Mouse (Mus musculus) neural tube, embryonic 15.5 days (tissue): ENCODE data around the gene Aldh18a1. TPM values are rescaled to one million over a fixed set of nuclear protein-coding genes. Genes with fewer than 3 reads are reported as not detected.
A peak's percentile ranks its signal among the peaks of the same experiment; 100 is the strongest.
"Not testable (repeated sequence)": the region's sequence is repeated elsewhere in the genome, so short reads cannot be mapped to it uniquely, and the experiment has no call there.

Experiments used
- ATAC-seq: fragments of 200-750 bp; cut with Nextera tagmentation; 2 replicates; pipeline ENCODE4 v1.8.0; 2017; ENCODE audit warnings: mild to moderate bottlenecking, moderate TSS enrichment, moderate library complexity; ENCODE audit not compliant: low FRiP score
- H3K27ac ChIP-seq: fragments of 300-500 bp; sonication (generic); replicated peaks from 2 replicates; pipeline ENCODE4 v1.5.1; 2015; ENCODE audit warnings: mild to moderate bottlenecking, inconsistent platforms
- H3K27me3 ChIP-seq: fragments of 300-500 bp; sonication (generic); replicated peaks from 2 replicates; pipeline ENCODE4 v1.6.1; 2015; ENCODE audit warnings: inconsistent platforms
- H3K36me3 ChIP-seq: fragments of 300-500 bp; sonication (generic); 2 replicates; pipeline ENCODE4 v1.6.1; 2015; ENCODE audit warnings: inconsistent platforms
- H3K4me1 ChIP-seq: fragments of 300-500 bp; sonication (generic); 2 replicates; pipeline ENCODE4 v1.6.1; 2015; ENCODE audit warnings: inconsistent platforms
- H3K4me2 ChIP-seq: fragments of 300-500 bp; sonication (generic); 2 replicates; pipeline ENCODE4 v1.6.1; 2015; ENCODE audit warnings: inconsistent platforms, mild to moderate bottlenecking, moderate library complexity
- H3K4me3 ChIP-seq: fragments of 300-500 bp; sonication (generic); replicated peaks from 2 replicates; pipeline ENCODE4 v1.5.1; 2015; ENCODE audit warnings: mild to moderate bottlenecking, inconsistent platforms
- H3K9ac ChIP-seq: fragments of 300-500 bp; sonication (generic); replicated peaks from 2 replicates; pipeline ENCODE4 v1.6.1; 2015; ENCODE audit warnings: mild to moderate bottlenecking, inconsistent platforms
- H3K9me3 ChIP-seq: fragments of 300-500 bp; sonication (generic); replicated peaks from 2 replicates; pipeline ENCODE4 v1.6.1; 2016; ENCODE audit warnings: inconsistent platforms
- WGBS: fragments of 180-500 bp; shearing (Covaris S2); methylation state at CpG from one replicate; pipeline ENCODE4 v1.1.7; 2015; ENCODE audit warnings: mixed read lengths; 5-methylcytosine and 5-hydroxymethylcytosine counted together
- polyA plus RNA-seq: library from polyadenylated mRNA; unstranded; fragments of >200 nt; fragmentation: Nextera tagmentation; extraction: Ambion mirVana; gene quantifications from 2 replicates; pipeline ENCODE4 v1.2.1, GENCODE M21; 2015

Gene Aldh18a1
- polyA plus RNA-seq, result 43.0 and 49.1 TPM in 2 replicates

GRCm38 (mm10) chr19:40588293-40588654 lies at the start of gene Aldh18a1:
Gene Aldh18a1, minus strand, starts transcription at chr19:40588463.
- H3K4me2 ChIP-seq, result peak within 1 kb of the TSS; percentile 80
- H3K4me1 ChIP-seq, result peaks cover 25% of the 10 kb centered on the region
- H3K9me3 ChIP-seq, result no peaks in the 10 kb centered on the region
- peak within 1 kb of the TSS; percentile 81 for H3K9ac ChIP-seq
- no peaks in the 10 kb centered on the region for H3K27me3 ChIP-seq
- peaks cover 14% of the 10 kb centered on the region for H3K36me3 ChIP-seq
- H3K4me3 ChIP-seq, result peak within 1 kb of the TSS; percentile 77
- peak within 1 kb of the TSS; percentile 86 for H3K27ac ChIP-seq
- under 1% methylated on average over 34 of the region's 34 CpGs for WGBS
- peak; percentile 96 for ATAC-seq

DNA sequence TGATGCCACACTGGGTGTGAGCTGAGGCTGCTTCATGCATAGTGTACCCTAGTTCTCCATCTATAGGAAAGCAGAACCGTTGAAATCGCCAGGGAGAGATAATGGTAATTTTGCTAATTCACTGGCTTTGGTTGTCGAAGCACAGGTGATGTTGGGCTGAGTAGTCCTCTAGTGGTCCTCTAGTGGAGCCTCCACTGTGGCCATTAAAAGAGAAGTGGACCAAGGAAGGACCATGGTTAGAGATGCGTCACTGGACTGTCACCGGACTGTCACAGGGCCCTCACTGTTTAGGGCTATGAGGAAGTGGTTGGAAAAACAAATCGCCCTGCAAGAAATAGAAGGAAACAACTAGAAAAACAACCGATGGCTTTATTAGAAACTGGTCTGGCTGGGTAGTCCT lies 49.3 kb upstream of the Aldh18a1 start:
- WGBS, result 90% methylated on average over 7 of the region's 7 CpGs
- no peaks in the 10 kb centered on the region for H3K36me3 ChIP-seq
- no peak for ATAC-seq
- H3K4me2 ChIP-seq, result no peak overlapping the region
- no peaks in the 10 kb centered on the region for H3K27me3 ChIP-seq
- no peak overlapping the region for H3K9ac ChIP-seq
- no peak overlapping the region for H3K4me3 ChIP-seq
- no peaks in the 10 kb centered on the region for H3K4me1 ChIP-seq
- no peak overlapping the region for H3K27ac ChIP-seq
- no peaks in the 10 kb centered on the region for H3K9me3 ChIP-seq

DNA sequence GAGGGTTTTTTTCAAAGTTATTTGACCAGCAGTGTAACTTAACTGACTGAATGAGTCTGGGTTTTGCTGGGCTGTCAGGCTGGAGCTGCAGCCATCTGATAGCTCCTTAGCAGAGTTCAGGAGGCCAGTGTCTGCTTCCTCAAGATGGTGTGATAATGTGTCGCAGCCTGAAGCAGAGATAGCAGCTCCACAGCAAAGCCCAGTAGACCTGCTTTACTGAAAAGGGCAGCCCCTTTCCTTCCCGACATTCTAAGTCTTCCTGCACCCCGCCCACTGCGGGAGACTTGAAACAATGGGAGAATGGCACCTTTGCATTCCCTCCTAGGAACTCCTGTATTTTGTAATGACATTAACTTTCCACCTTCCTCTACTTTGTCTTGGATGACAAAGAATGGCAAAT lies 48.8 kb upstream of the Aldh18a1 start:
- Histone ChIP-seq H3K4me3 (no peak overlapping the region), H3K36me3 (no peaks in the 10 kb centered on the region), H3K4me1 (no peaks in the 10 kb centered on the region), H3K9ac (no peak overlapping the region), H3K27ac (no peak overlapping the region), H3K27me3 (no peaks in the 10 kb centered on the region), H3K4me2 (no peak overlapping the region), H3K9me3 (no peaks in the 10 kb centered on the region)
- ATAC-seq, result no peak
- WGBS, result 72% methylated on average over 4 of the region's 4 CpGs

DNA sequence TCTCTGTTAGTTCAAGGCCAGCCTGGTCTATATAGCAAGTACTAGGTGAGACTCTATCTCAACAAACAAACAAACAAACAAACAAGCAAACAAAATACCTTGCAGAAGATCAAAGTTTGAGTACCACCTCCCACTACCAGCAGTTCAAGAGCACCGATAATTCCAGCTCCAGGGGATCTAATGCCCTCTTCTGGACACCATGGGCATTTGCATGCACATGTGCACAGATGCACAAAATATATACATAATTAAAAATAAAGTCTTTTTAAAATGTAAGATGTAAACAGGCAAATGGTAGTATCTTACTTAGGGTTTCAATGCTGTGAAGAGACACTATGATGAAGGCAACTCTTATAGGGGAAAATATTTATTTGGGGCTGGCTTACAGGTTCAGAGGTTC lies 44.9 kb upstream of the Aldh18a1 start:
- Histone ChIP-seq H3K27ac (no peak overlapping the region), H3K9me3 (no peaks in the 10 kb centered on the region), H3K4me2 (no peak overlapping the region), H3K27me3 (no peaks in the 10 kb centered on the region), H3K4me3 (no peak overlapping the region), H3K36me3 (no peaks in the 10 kb centered on the region), H3K9ac (no peak overlapping the region), H3K4me1 (no peaks in the 10 kb centered on the region)
- ATAC-seq, result no peak
- WGBS, result 80% methylated on average over 1 of the region's 1 CpGs

- WGBS, result 84% methylated on average over 5 of the region's 5 CpGs
- no peak for ATAC-seq
- Histone ChIP-seq H3K9me3 (no peaks in the 10 kb centered on the region), H3K4me1 (no peaks in the 10 kb centered on the region), H3K9ac (no peak overlapping the region), H3K27me3 (no peaks in the 10 kb centered on the region), H3K4me2 (no peak overlapping the region), H3K4me3 (no peak overlapping the region), H3K36me3 (no peaks in the 10 kb centered on the region), H3K27ac (no peak overlapping the region)
These were observed 44.4 kb upstream of the Aldh18a1 start for GRCm38 (mm10) chr19:40632668-40633067.

GRCm38 (mm10) chr19:40632193-40632592 lies 43.9 kb upstream of the Aldh18a1 start:
- Histone ChIP-seq H3K4me2 (no peak overlapping the region), H3K27me3 (no peaks in the 10 kb centered on the region), H3K27ac (no peak overlapping the region), H3K36me3 (no peaks in the 10 kb centered on the region), H3K4me3 (no peak overlapping the region), H3K9ac (no peak overlapping the region), H3K9me3 (no peaks in the 10 kb centered on the region), H3K4me1 (no peaks in the 10 kb centered on the region)
- ATAC-seq, result no peak
- 77% methylated on average over 3 of the region's 3 CpGs for WGBS

DNA sequence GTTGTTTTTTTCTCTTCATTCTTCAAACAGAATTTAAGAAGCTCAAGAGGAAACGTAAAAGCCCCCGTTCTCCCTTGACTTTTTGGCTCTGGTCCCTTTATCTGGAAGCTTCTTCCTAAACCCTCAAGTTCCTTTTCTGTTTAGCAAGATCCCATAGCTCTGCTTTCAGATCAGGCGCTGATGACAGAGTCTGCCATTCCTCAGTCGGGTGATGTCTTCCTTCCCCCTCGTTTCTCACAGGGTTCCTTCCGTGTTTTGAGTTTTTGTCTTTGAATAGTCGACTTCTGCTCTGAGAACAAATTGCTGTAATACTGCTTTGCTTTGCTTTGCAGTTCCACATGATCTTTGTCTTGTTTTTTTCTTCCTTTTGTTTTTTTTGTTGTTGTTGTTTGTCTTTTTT lies 42.3 kb upstream of the Aldh18a1 start:
- no peak overlapping the region for H3K4me2 ChIP-seq
- 80% methylated on average over 7 of the region's 7 CpGs for WGBS
- no peaks in the 10 kb centered on the region for H3K9me3 ChIP-seq
- no peak for ATAC-seq
- no peaks in the 10 kb centered on the region for H3K27me3 ChIP-seq
- no peak overlapping the region for H3K4me3 ChIP-seq
- H3K9ac ChIP-seq, result no peak overlapping the region
- H3K27ac ChIP-seq, result no peak overlapping the region
- H3K36me3 ChIP-seq, result no peaks in the 10 kb centered on the region
- H3K4me1 ChIP-seq, result no peaks in the 10 kb centered on the region

DNA sequence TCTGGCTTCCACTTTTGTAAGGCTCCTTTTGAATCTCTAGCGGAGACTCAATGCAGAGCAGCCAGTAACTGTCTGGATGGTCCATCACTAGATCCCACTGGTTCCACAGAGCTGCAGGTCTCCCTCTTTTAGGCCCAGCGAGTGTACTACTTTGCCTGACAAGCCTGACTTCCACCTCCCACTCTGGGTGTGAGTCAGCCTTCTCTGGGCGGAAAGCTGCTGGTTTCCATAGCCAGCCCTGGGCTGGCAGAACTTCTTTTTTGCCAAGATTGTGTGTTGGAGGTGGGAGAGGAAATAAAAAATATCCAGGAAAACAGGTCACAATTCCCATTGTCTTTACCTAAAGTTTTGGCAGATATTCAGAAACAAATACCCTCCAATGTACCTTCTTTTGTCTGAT lies 41.8 kb upstream of the Aldh18a1 start:
- no peaks in the 10 kb centered on the region for H3K9me3 ChIP-seq
- WGBS, result 61% methylated on average over 3 of the region's 3 CpGs
- H3K27me3 ChIP-seq, result no peaks in the 10 kb centered on the region
- no peak overlapping the region for H3K27ac ChIP-seq
- no peak overlapping the region for H3K9ac ChIP-seq
- no peak overlapping the region for H3K4me3 ChIP-seq
- H3K4me1 ChIP-seq, result no peaks in the 10 kb centered on the region
- no peak overlapping the region for H3K4me2 ChIP-seq
- H3K36me3 ChIP-seq, result no peaks in the 10 kb centered on the region
- ATAC-seq, result no peak

- ATAC-seq, result no peak
- H3K27me3 ChIP-seq, result no peaks in the 10 kb centered on the region
These were observed 40.7 kb upstream of the Aldh18a1 start for GRCm38 (mm10) chr19:40628950-40629349.

GRCm38 (mm10) chr19:40625935-40626334 lies 37.7 kb upstream of the Aldh18a1 start:
- H3K9ac ChIP-seq, result no peak overlapping the region
- H3K36me3 ChIP-seq, result no peaks in the 10 kb centered on the region
- no peaks in the 10 kb centered on the region for H3K27me3 ChIP-seq
- no peak overlapping the region for H3K4me2 ChIP-seq
- H3K27ac ChIP-seq, result no peak overlapping the region
- no peak for ATAC-seq
- H3K4me1 ChIP-seq, result no peaks in the 10 kb centered on the region
- WGBS, result 45% methylated on average over 12 of the region's 12 CpGs
- H3K4me3 ChIP-seq, result no peak overlapping the region
- no peaks in the 10 kb centered on the region for H3K9me3 ChIP-seq

More at GRCm38 (mm10) chr19:40628950-40629349, 40.7 kb upstream of the Aldh18a1 start:
- Histone ChIP-seq H3K4me3 (no peak overlapping the region), H3K4me2 (no peak overlapping the region), H3K9me3 (no peaks in the 10 kb centered on the region), H3K27ac (no peak overlapping the region), H3K4me1 (no peaks in the 10 kb centered on the region), H3K9ac (no peak overlapping the region), H3K36me3 (no peaks in the 10 kb centered on the region)

DNA sequence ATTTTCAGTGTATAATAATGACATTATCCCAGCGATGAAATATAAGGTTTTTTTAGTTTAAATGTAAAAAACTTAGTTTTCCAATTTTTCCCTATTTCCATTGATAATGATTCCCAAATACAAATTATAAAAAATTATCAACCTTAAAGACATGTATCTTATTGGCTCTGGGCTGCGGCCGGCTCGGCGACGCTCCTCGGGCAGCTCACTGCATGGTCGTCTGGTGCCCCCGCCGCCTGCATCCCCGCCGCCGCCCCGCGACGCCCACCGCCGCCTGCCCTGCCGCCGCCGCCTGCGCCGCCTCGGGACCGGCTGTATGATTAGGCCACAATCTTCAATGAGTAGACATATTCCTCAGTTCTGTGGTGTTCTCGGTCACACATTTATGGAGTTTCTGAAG lies 33.4 kb upstream of the Aldh18a1 start:
- H3K36me3 ChIP-seq, H3K4me3 ChIP-seq, H3K4me2 ChIP-seq, H3K9me3 ChIP-seq, ATAC-seq, H3K27ac ChIP-seq, H3K9ac ChIP-seq, H3K4me1 ChIP-seq, H3K27me3 ChIP-seq: not testable (repeated sequence)
- 74% methylated on average over 10 of the region's 26 CpGs for WGBS

GRCm38 (mm10) chr19:40616021-40616420 lies 27.8 kb upstream of the Aldh18a1 start:
- Histone ChIP-seq H3K27me3 (no peaks in the 10 kb centered on the region), H3K4me2 (no peak overlapping the region), H3K9me3 (no peaks in the 10 kb centered on the region), H3K9ac (no peak overlapping the region), H3K27ac (no peak overlapping the region), H3K4me3 (no peak overlapping the region), H3K36me3 (no peaks in the 10 kb centered on the region), H3K4me1 (peaks cover 6% of the 10 kb centered on the region)
- WGBS, result 84% methylated on average over 7 of the region's 7 CpGs
- no peak for ATAC-seq

GRCm38 (mm10) chr19:40614811-40615210 lies 26.5 kb upstream of the Aldh18a1 start:
- Histone ChIP-seq H3K4me3 (no peak overlapping the region), H3K4me1 (peaks cover 9% of the 10 kb centered on the region), H3K9ac (no peak overlapping the region), H3K27ac (no peak overlapping the region), H3K27me3 (no peaks in the 10 kb centered on the region), H3K9me3 (no peaks in the 10 kb centered on the region), H3K4me2 (no peak overlapping the region), H3K36me3 (no peaks in the 10 kb centered on the region)
- 85% methylated on average over 7 of the region's 7 CpGs for WGBS
- ATAC-seq, result no peak
